Mouse (Mus musculus): ENCODE data around the gene Ybx3. TPM values are rescaled to one million over a fixed set of nuclear protein-coding genes. Genes with fewer than 3 reads are reported as not detected.

The Ybx3 gene
- polyA plus RNA-seq, 1 experiment, result 168 TPM

- Histone ChIP-seq H3K4me1 (ENCODE audit: control insufficient read depth, insufficient read depth, low read length) (no peaks in the 10 kb centered on the region), H3K4me3 (replicated peaks; ENCODE audit: control insufficient read depth, low read depth, low read length) (no peak overlapping the region), H3K27ac (ENCODE audit: control insufficient read depth, insufficient read depth, low read depth, low read length, poor library complexity) (no peak overlapping the region)
- TF ChIP-seq CTCF (IDR thresholded peaks at IDR 0.05; ENCODE audit: control insufficient read depth, insufficient read depth, low read length), result no peak
- no peak for TF ChIP-seq POLR2A (IDR thresholded peaks at IDR 0.05; ENCODE audit: borderline replicate concordance, control insufficient read depth, low read depth, low read length)
- 71% methylated on average over 6 of the region's 6 CpGs for WGBS
Measured at GRCm38 (mm10) chr6:131411116-131411843, 23.0 kb upstream of the Ybx3 start.

GRCm38 (mm10) chr6:131406957-131407356 is 18.7 kb upstream of the Ybx3 start:
- no peak overlapping the region for H3K27ac ChIP-seq (ENCODE audit: control insufficient read depth, insufficient read depth, low read depth, low read length, poor library complexity)
- H3K4me1 ChIP-seq (ENCODE audit: control insufficient read depth, insufficient read depth, low read length), result no peaks in the 10 kb centered on the region
- TF ChIP-seq CTCF (IDR thresholded peaks at IDR 0.05; ENCODE audit: control insufficient read depth, insufficient read depth, low read length) (no peak), POLR2A (IDR thresholded peaks at IDR 0.05; ENCODE audit: borderline replicate concordance, control insufficient read depth, low read depth, low read length) (no peak)
- no peak overlapping the region for H3K4me3 ChIP-seq (replicated peaks; ENCODE audit: control insufficient read depth, low read depth, low read length)

GRCm38 (mm10) chr6:131405896-131406295 is 17.6 kb upstream of the Ybx3 start:
- Histone ChIP-seq H3K27ac (ENCODE audit: control insufficient read depth, insufficient read depth, low read depth, low read length, poor library complexity) (no peak overlapping the region), H3K4me3 (replicated peaks; ENCODE audit: control insufficient read depth, low read depth, low read length) (no peak overlapping the region), H3K4me1 (ENCODE audit: control insufficient read depth, insufficient read depth, low read length) (no peaks in the 10 kb centered on the region)
- WGBS, result 76% methylated on average over 2 of the region's 2 CpGs
- TF ChIP-seq CTCF (IDR thresholded peaks at IDR 0.05; ENCODE audit: control insufficient read depth, insufficient read depth, low read length) (no peak), POLR2A (IDR thresholded peaks at IDR 0.05; ENCODE audit: borderline replicate concordance, control insufficient read depth, low read depth, low read length) (no peak)

GRCm38 (mm10) chr6:131405174-131405573 is 16.9 kb upstream of the Ybx3 start:
- H3K4me1 ChIP-seq (ENCODE audit: control insufficient read depth, insufficient read depth, low read length), result no peaks in the 10 kb centered on the region

GRCm38 (mm10) chr6:131404260-131404659 is 16.0 kb upstream of the Ybx3 start:
- WGBS, result 9% methylated on average over 3 of the region's 3 CpGs
- no peak overlapping the region for H3K4me3 ChIP-seq (replicated peaks; ENCODE audit: control insufficient read depth, low read depth, low read length)
- no peak for TF ChIP-seq POLR2A (IDR thresholded peaks at IDR 0.05; ENCODE audit: borderline replicate concordance, control insufficient read depth, low read depth, low read length)
- no peak for TF ChIP-seq CTCF (IDR thresholded peaks at IDR 0.05; ENCODE audit: control insufficient read depth, insufficient read depth, low read length)
- H3K27ac ChIP-seq (ENCODE audit: control insufficient read depth, insufficient read depth, low read depth, low read length, poor library complexity), result no peak overlapping the region
- H3K4me1 ChIP-seq (ENCODE audit: control insufficient read depth, insufficient read depth, low read length), result no peaks in the 10 kb centered on the region

More at GRCm38 (mm10) chr6:131405174-131405573, 16.9 kb upstream of the Ybx3 start:
- Histone ChIP-seq H3K4me3 (replicated peaks; ENCODE audit: control insufficient read depth, low read depth, low read length) (no peak overlapping the region), H3K27ac (ENCODE audit: control insufficient read depth, insufficient read depth, low read depth, low read length, poor library complexity) (no peak overlapping the region)
- 49% methylated on average over 4 of the region's 4 CpGs for WGBS
- no peak for TF ChIP-seq POLR2A (IDR thresholded peaks at IDR 0.05; ENCODE audit: borderline replicate concordance, control insufficient read depth, low read depth, low read length)
- no peak for TF ChIP-seq CTCF (IDR thresholded peaks at IDR 0.05; ENCODE audit: control insufficient read depth, insufficient read depth, low read length)

- WGBS, result 43% methylated on average over 2 of the region's 2 CpGs
- Histone ChIP-seq H3K4me3 (replicated peaks; ENCODE audit: control insufficient read depth, low read depth, low read length) (no peak overlapping the region), H3K4me1 (ENCODE audit: control insufficient read depth, insufficient read depth, low read length) (no peaks in the 10 kb centered on the region), H3K27ac (ENCODE audit: control insufficient read depth, insufficient read depth, low read depth, low read length, poor library complexity) (no peak overlapping the region)
- TF ChIP-seq POLR2A (IDR thresholded peaks at IDR 0.05; ENCODE audit: borderline replicate concordance, control insufficient read depth, low read depth, low read length), result no peak
- TF ChIP-seq CTCF (IDR thresholded peaks at IDR 0.05; ENCODE audit: control insufficient read depth, insufficient read depth, low read length), result no peak
Measured at GRCm38 (mm10) chr6:131403036-131403435, 14.8 kb upstream of the Ybx3 start.

- Histone ChIP-seq H3K27ac (ENCODE audit: control insufficient read depth, insufficient read depth, low read depth, low read length, poor library complexity) (no peak overlapping the region), H3K4me1 (ENCODE audit: control insufficient read depth, insufficient read depth, low read length) (no peaks in the 10 kb centered on the region), H3K4me3 (replicated peaks; ENCODE audit: control insufficient read depth, low read depth, low read length) (no peak overlapping the region)
- TF ChIP-seq CTCF (IDR thresholded peaks at IDR 0.05; ENCODE audit: control insufficient read depth, insufficient read depth, low read length) (no peak), POLR2A (IDR thresholded peaks at IDR 0.05; ENCODE audit: borderline replicate concordance, control insufficient read depth, low read depth, low read length) (no peak)
Measured at GRCm38 (mm10) chr6:131402606-131403005, 14.3 kb upstream of the Ybx3 start.

GRCm38 (mm10) chr6:131401259-131401658 is 13.0 kb upstream of the Ybx3 start:
- H3K27ac ChIP-seq (ENCODE audit: control insufficient read depth, insufficient read depth, low read depth, low read length, poor library complexity), result no peak overlapping the region
- H3K4me1 ChIP-seq (ENCODE audit: control insufficient read depth, insufficient read depth, low read length), result peaks cover 3% of the 10 kb centered on the region
- TF ChIP-seq CTCF (IDR thresholded peaks at IDR 0.05; ENCODE audit: control insufficient read depth, insufficient read depth, low read length), result no peak
- no peak for TF ChIP-seq POLR2A (IDR thresholded peaks at IDR 0.05; ENCODE audit: borderline replicate concordance, control insufficient read depth, low read depth, low read length)
- H3K4me3 ChIP-seq (replicated peaks; ENCODE audit: control insufficient read depth, low read depth, low read length), result no peak overlapping the region
- 83% methylated on average over 2 of the region's 2 CpGs for WGBS

GRCm38 (mm10) chr6:131396650-131397049 is 8.4 kb upstream of the Ybx3 start:
- no peak overlapping the region for H3K27ac ChIP-seq (ENCODE audit: control insufficient read depth, insufficient read depth, low read depth, low read length, poor library complexity)
- WGBS, result 60% methylated on average over 1 of the region's 1 CpGs
- TF ChIP-seq CTCF (IDR thresholded peaks at IDR 0.05; ENCODE audit: control insufficient read depth, insufficient read depth, low read length) (no peak), POLR2A (IDR thresholded peaks at IDR 0.05; ENCODE audit: borderline replicate concordance, control insufficient read depth, low read depth, low read length) (no peak)
- no peak overlapping the region for H3K4me3 ChIP-seq (replicated peaks; ENCODE audit: control insufficient read depth, low read depth, low read length)
- H3K4me1 ChIP-seq (ENCODE audit: control insufficient read depth, insufficient read depth, low read length), result peaks cover 3% of the 10 kb centered on the region
